Mouse (Mus musculus) erythroid progenitor cell, adult 5-6 weeks (primary cell): ENCODE results near the gene Dop1b. TPM values are rescaled to one million over a fixed set of nuclear protein-coding genes. Genes with fewer than 3 reads are reported as not detected.
"Not testable (repeated sequence)": the region's sequence is repeated elsewhere in the genome, so short reads cannot be mapped to it uniquely, and the experiment has no call there.

Experiments
- ATAC-seq: replicated peaks from 2 replicates; pipeline ENCODE4 v1.8.0; 2016; ENCODE audit warnings: moderate number of reproducible peaks, mild to moderate bottlenecking, moderate TSS enrichment, inconsistent platforms; ENCODE audit not compliant: poor library complexity, low FRiP score, severe bottlenecking
- total RNA-seq, 2 experiments: library from RNA; stranded (forward) in 1 of 2; stranded (reverse) in 1 of 2; fragments of 150-400 nt in 1 of 2; fragments of 186-747, 209-891 nt in 1 of 2; gene quantifications; 2 replicates each; pipeline versions ENCODE4 v1.2.3 to v1.2.4; 2015 to 2017; ENCODE audit warnings: low replicate concordance in 2 of 2

Gene Dop1b
- total RNA-seq, 2 experiments from 2014 or later: 36.8 to 113 TPM

GRCm38 (mm10) chr16:93749147-93749910 lies 37.6 kb downstream of the Dop1b start:
- no peak for ATAC-seq

DNA sequence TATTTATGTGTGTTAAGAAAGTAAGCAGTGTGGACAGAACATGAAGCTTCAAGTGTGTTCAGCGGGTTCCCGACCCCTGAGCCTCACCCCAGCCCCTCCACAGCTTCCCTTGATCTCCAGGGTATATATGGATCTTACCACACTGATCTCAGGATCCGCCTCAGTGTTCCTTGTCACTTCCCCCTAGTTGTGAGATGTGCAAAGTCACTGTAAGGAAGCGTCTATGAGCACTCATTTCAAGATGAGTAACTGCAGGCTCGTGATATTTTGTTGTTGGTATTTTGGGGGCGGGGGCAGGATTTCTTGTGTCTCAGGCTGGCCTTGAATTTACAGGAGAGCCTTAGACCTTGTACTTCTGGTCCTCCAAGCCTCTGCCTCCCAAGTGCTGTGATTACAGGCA lies 38.8 kb downstream of the Dop1b start:
- no peak for ATAC-seq

DNA sequence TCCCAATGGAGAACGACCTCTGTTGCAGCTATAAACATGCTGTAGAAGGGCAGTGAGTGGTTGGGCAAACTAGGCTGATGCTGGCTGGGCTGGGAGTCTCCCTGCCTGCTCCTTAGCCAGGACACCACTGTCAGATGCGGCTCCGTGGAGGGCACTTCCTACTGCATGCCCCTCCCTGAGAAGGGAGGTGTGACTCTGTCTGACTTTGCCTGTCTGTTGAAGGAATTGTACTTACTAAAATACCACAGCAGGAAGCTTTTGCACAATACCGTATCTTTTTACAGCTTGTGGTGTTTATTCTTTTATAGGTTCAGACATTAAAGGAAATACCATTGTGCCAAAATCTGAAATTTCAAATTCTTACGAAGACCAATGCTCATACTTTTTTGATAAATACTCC lies 40.1 kb downstream of the Dop1b start:
- ATAC-seq: no peak

- ATAC-seq: no peak
Observed at GRCm38 (mm10) chr16:93756622-93757021, 44.9 kb downstream of the Dop1b start.

GRCm38 (mm10) chr16:93763378-93763777 lies 51.7 kb downstream of the Dop1b start:
- no peak for ATAC-seq

DNA sequence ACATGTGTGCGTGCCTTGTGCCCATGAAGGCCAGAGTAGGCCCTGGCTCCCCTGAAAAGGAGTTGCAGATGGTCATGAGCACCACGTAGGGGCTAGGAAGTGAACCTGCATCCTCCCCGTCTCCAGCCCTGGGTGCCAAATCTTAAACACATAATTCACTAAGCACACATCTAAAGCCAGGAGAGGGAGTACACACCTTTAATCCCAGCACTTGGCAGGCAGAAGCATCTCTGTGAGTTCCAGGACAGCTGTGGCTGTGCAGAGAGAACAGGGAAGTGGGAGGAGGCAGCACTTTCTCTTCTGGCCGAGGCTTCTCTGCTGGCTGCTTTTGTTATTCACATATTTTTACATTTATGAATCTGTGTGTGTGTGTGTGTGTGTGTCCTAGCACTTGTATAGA lies 52.9 kb downstream of the Dop1b start:
- no peak for ATAC-seq

DNA sequence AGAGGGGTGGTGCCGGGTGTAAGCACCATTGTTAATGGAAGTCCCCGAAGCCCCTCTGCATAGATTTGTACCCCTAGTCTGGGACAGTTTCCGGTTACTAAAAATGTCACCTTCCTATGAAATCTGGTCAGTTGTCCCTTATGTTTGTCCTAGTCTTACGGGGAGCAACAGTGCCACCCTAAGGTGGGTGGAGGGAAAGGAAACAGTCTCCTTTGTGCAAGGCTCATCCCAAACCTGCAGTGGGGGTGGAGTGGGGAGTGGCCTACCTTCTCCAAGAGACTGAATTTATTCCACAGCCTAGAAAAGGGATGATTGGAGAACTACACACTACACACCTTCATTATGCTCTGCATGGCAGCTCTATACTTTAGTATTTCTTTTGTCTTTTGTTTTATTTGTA lies 55.3 kb downstream of the Dop1b start:
- ATAC-seq: no peak; the same call in 1 of the 2 replicates

DNA sequence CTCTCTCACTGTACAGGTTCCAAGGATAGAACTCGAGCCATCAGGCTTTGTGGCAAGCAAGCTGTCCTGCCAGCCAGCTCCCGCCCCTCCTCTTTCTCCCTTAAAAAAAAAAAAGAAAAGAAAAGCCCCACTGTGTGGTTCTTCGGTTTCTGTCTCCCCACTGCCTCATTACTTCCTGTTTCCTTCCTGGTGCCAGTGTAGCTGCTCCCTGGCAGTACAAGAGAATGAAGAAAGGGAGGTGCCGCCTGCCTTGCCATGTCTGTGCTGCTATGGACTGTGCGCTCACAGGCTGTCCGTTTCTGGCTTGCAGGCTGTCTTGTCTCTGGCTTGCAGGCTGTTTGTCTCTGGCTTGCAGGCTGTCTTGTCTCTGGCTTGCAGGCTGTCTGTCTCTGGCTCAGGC lies 55.8 kb downstream of the Dop1b start:
- ATAC-seq: peak; percentile 40; the same call in 1 of the 2 replicates

DNA sequence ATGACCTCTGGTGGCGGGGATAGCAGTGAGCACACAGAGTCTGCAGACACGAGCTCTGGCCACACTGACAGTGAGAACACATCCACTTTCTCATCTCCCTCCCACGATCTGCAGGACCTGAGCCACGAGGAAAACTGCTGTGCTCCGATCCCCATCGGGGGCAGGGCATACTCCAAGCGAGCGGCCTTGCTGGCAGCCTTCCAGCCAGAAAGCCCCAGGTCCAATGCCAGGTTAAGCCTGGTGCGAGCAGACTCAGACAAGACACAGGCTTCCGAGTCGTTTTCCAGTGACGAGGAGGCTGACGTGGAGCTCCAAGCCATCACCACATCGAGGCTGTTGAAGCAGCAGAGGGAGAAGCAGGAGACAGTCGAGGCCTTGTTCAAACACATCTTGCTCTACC lies 57.9 kb downstream of the Dop1b start:
- ATAC-seq: no peak

DNA sequence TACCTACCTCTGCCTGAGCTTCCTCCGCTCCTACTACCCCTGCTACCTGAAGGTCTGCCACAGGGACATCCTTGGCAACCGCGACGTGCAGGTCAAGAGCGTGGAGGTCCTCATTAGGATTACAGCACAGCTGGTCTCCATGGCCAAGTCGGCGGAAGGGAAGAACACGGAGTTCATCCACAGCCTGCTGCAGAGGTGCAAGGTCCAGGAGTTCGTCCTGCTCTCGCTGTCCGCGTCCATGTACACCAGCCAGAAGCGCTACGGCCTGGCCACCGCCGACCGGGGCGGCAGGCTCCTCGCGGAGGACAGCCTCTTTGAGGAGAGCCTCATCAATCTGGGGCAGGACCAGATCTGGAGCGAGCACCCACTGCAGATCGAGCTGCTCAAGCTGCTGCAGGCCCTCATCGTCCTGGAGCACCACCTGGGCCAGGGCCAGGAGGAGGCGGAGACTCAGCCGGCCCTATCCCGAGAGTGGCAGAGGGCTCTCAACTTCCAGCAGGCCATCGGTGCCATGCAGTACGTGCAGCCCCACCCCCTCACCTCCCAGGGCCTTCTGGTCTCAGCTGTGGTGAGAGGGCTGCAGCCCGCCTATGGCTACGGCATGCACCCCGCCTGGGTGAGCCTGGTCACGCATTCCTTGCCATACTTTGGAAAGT lies 58.7 kb downstream of the Dop1b start:
- ATAC-seq: no peak

DNA sequence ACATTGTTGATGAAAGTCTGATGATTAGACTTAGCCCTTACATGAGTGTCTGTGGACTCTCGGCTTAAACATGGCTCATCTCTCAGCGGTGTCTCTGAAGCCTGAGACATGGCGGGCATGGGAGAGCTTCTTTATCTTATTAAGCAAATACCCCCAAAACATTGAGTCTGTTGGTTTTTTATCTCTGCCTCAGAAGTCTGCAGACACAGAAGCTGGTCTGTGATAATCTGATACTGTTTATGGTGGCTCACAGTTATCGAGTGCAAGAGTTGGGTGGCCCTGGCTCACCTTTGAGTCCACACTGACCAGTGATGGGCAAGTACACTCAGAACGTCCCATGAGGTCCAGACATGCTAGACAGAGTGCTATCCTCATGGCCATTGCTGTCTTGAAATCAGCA lies 63.0 kb downstream of the Dop1b start:
- peak; percentile 58 for ATAC-seq

GRCm38 (mm10) chr16:93776468-93776867 lies 64.8 kb downstream of the Dop1b start:
- no peak for ATAC-seq

DNA sequence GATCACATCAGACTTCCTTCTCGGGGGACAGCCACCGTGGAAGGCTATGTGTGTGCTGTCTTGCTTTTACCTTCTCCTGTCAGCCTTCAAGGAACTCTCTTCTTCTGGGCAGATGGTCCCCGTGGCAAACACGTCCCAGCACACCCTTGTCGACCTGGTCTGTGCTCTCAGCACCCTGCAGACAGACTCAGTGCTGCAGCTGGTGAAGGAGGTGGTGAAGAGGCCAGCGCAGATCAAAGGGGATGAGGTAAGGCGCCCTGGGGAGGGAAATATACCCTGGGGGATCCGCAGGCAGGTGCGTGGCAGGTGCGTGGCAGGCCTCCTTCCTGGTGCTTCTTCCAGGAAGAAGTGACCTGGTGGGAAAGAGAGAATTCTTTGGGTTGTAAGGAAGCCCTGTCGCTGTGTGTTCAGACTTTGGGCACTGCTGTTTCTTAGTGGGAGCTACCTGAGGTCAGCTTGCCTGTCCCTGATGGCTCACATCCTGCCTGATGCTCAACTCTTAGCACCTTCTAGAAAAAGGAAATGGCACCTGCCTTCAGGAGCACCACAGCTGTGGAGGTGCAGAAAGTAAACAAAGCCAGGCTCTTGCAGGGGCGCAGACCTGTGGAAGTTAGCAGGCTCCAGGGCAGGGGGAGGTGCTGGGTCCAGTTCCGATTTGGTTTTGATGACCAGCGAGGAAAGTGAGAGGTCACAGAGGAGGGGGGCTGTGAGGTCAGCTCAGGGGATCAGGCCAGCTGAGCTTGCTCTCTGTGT lies 65.7 kb downstream of the Dop1b start:
- no peak for ATAC-seq

- ATAC-seq: not testable (repeated sequence)
Observed at GRCm38 (mm10) chr16:93778393-93778792, 66.7 kb downstream of the Dop1b start.

- no peak for ATAC-seq
Observed at GRCm38 (mm10) chr16:93779554-93779953, 67.8 kb downstream of the Dop1b start.

GRCm38 (mm10) chr16:93780660-93781479 lies 69.2 kb downstream of the Dop1b start:
- ATAC-seq: peak; percentile 73

DNA sequence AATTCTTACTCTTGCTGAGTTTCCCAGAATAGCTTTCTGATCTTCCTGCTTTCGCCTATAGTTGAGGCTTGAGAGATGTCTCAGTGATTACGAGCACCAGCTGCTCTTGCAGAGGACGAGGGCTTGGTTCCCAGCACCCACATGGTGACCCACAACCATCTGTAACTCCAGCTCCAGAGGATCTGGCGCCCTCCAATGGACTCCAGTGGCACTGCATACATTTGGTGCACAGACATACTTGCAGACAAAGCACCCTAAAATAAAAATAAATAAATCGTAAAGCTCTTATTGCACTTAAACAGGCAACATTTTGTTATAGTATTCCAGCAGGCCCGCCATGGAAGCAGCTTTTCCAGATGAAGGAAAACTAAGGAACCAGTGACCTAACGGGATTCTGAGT lies 72.5 kb downstream of the Dop1b start:
- ATAC-seq: no peak

GRCm38 (mm10) chr16:93785805-93786204 lies 74.1 kb downstream of the Dop1b start:
- ATAC-seq: peak; percentile 90

- ATAC-seq: no peak
Observed at GRCm38 (mm10) chr16:93788388-93788787, 76.7 kb downstream of the Dop1b start.

- no peak for ATAC-seq
Observed at GRCm38 (mm10) chr16:93788881-93789280, 77.2 kb downstream of the Dop1b start.
